Mouse (Mus musculus): Measurements from ENCODE around the gene Traf2. TPM values are rescaled to one million over a fixed set of nuclear protein-coding genes. Genes with fewer than 3 reads are reported as not detected.

The Traf2 gene
- total RNA-seq, 2 experiments from 2014 or later: 32.5 to 32.6 TPM

Other genes starting within 250 kb of the Traf2 start
- 10 to 100 TPM; 10.0 to 10.5 TPM for gene Grin1, start 227.8 kb downstream of the Traf2 start, total RNA-seq (2021)
- 10 to 100 TPM; 59.0 to 63.2 TPM for gene Man1b1, start 214.6 kb downstream of the Traf2 start, total RNA-seq (2021)
- 10 to 100 TPM; 32.3 to 42.0 TPM for gene Dpp7, start 190.6 kb downstream of the Traf2 start, total RNA-seq (2021)
- 10 to 100 TPM; 18.8 to 20.9 TPM for gene Uap1l1, start 181.3 kb downstream of the Traf2 start, total RNA-seq (2021)
- gene Sapcd2, start 174.6 kb downstream of the Traf2 start, total RNA-seq (2021): not detected
- gene Entpd2, start 151.1 kb downstream of the Traf2 start, total RNA-seq (2021): 1 to 10 TPM; 3.2 to 8.3 TPM
- gene Npdc1, start 147.6 kb downstream of the Traf2 start, total RNA-seq (2021): 100 to 1,000 TPM; 125 to 161 TPM
- gene Fut7, start 123.7 kb downstream of the Traf2 start, total RNA-seq (2021): under 1 TPM; 0.13 to 0.35 TPM
- gene Abca2, start 118.2 kb downstream of the Traf2 start, total RNA-seq (2021): 10 to 100 TPM; 36.9 to 48.5 TPM
- 1 to 10 TPM in 1 of 2 experiments, under 1 TPM in 1; 0.53 to 1.1 TPM for gene Clic3, start 90.1 kb downstream of the Traf2 start, total RNA-seq (2021)
- 10 to 100 TPM; 38.6 to 54.5 TPM for gene Paxx, start 85.8 kb downstream of the Traf2 start, total RNA-seq (2021)
- 1 to 10 TPM; 1.1 to 3.1 TPM for gene Ptgds, start 76.9 kb downstream of the Traf2 start, total RNA-seq (2021)
- gene Lcn12, start 53.0 kb downstream of the Traf2 start, total RNA-seq (2021): not detected
- gene Fbxw5, start 46.2 kb downstream of the Traf2 start, total RNA-seq (2021): 10 to 100 TPM; 92.1 to 94.5 TPM
- 1 to 10 TPM; 2.2 to 3.5 TPM for gene C8g, start 45.2 kb downstream of the Traf2 start, total RNA-seq (2021)
- 100 to 1,000 TPM; 302 to 308 TPM for gene Edf1, start 10.9 kb upstream of the Traf2 start, total RNA-seq (2021)
- gene Mamdc4, start 27.9 kb upstream of the Traf2 start, total RNA-seq (2021): 1 to 10 TPM; 3.4 to 4.4 TPM
- gene Phpt1, start 28.3 kb upstream of the Traf2 start, total RNA-seq (2021): 10 to 100 TPM; 49.4 to 69.5 TPM
- gene Ajm1, start 34.8 kb upstream of the Traf2 start, total RNA-seq (2021): 1 to 10 TPM; 1.5 to 1.7 TPM
- 10 to 100 TPM; 82.3 to 97.5 TPM for gene Rabl6, start 61.6 kb upstream of the Traf2 start, total RNA-seq (2021)
- not detected for gene Ccdc183, start 70.7 kb upstream of the Traf2 start, total RNA-seq (2021)
- 10 to 100 TPM; 14.6 to 38.7 TPM for gene Tmem141, start 75.1 kb upstream of the Traf2 start, total RNA-seq (2021)
- gene Fcna, start 81.1 kb upstream of the Traf2 start, total RNA-seq (2021): 10 to 100 TPM in 1 of 2 experiments, 1 to 10 TPM in 1; 5.3 to 12.3 TPM
- not detected for gene Lcn8, start 106.2 kb upstream of the Traf2 start, total RNA-seq (2021)
- not detected for gene Lcn5, start 111.0 kb upstream of the Traf2 start, total RNA-seq (2021)
- not detected for gene Lcn6, start 129.8 kb upstream of the Traf2 start, total RNA-seq (2021)
- not detected for gene Lcn10, start 135.8 kb upstream of the Traf2 start, total RNA-seq (2021)
- 10 to 100 TPM in 1 of 2 experiments, not detected in 1; 67.0 TPM for gene Obp2a, start 153.1 kb upstream of the Traf2 start, total RNA-seq (2021)
- gene Bmyc, start 159.8 kb upstream of the Traf2 start, total RNA-seq (2021): 10 to 100 TPM; 36.0 to 42.9 TPM
- not detected for gene Obp2b, start 190.1 kb upstream of the Traf2 start, total RNA-seq (2021)
- not detected for gene Lcn3, start 218.6 kb upstream of the Traf2 start, total RNA-seq (2021)
- gene Lcn11, start 230.1 kb upstream of the Traf2 start, total RNA-seq (2021): not detected
- gene Gm13539, start 235.3 kb upstream of the Traf2 start, total RNA-seq (2021): not detected

All from adrenal gland, adult 18-20 months (tissue).